Mouse (Mus musculus): ENCODE measurements around the gene Trmt10c. TPM values are rescaled to one million over a fixed set of nuclear protein-coding genes. Genes with fewer than 3 reads are reported as not detected.
"Not testable (repeated sequence)": the region's sequence is repeated elsewhere in the genome, so short reads cannot be mapped to it uniquely, and the experiment has no call there.

Trmt10c gene
- polyA plus RNA-seq, 1 experiment: 9.1 TPM

- DNase-seq (ENCODE audit: low spot score): not testable (repeated sequence)
These were observed 10.4 kb upstream of the Trmt10c start, which contains the start of gene Senp7 for GRCm38 (mm10) chr16:56048038-56048437. TSS of gene Senp7 (plus strand) at chr16:56048338.

GRCm38 (mm10) chr16:56038090-56038489 lies 471 bp upstream of the Trmt10c start:
- DNase-seq (ENCODE audit: low spot score): no peak

- DNase-seq (ENCODE audit: low spot score): no peak
These were observed 1.1 kb downstream of the Trmt10c start for GRCm38 (mm10) chr16:56036501-56036900.

GRCm38 (mm10) chr16:56034566-56034965 lies 3.1 kb downstream of the Trmt10c start:
- DNase-seq (ENCODE audit: low spot score): no peak

- peak; percentile 94 for DNase-seq (ENCODE audit: low spot score)
These were observed 7.9 kb downstream of the Trmt10c start, which contains the start of gene Pcnp for GRCm38 (mm10) chr16:56029661-56030082. TSS of gene Pcnp (minus strand) at chr16:56029739.

- DNase-seq (ENCODE audit: low spot score): peak; percentile 82
These were observed 8.7 kb downstream of the Trmt10c start for GRCm38 (mm10) chr16:56028722-56029551.

GRCm38 (mm10) chr16:56027854-56028629 lies 9.6 kb downstream of the Trmt10c start:
- no peak for DNase-seq (ENCODE audit: low spot score)

GRCm38 (mm10) chr16:56019660-56020059 lies 18.0 kb downstream of the Trmt10c start:
- DNase-seq (ENCODE audit: low spot score): no peak

GRCm38 (mm10) chr16:56014076-56014475 lies 23.5 kb downstream of the Trmt10c start:
- no peak for DNase-seq (ENCODE audit: low spot score)

- no peak for DNase-seq (ENCODE audit: low spot score)
These were observed 24.6 kb downstream of the Trmt10c start for GRCm38 (mm10) chr16:56012789-56013743.

GRCm38 (mm10) chr16:56008862-56009261 lies 28.8 kb downstream of the Trmt10c start:
- no peak for DNase-seq (ENCODE audit: low spot score)

GRCm38 (mm10) chr16:56006798-56007197 lies 30.8 kb downstream of the Trmt10c start:
- DNase-seq (ENCODE audit: low spot score): no peak

GRCm38 (mm10) chr16:55994235-55994634 lies 43.4 kb downstream of the Trmt10c start:
- DNase-seq (ENCODE audit: low spot score): no peak

GRCm38 (mm10) chr16:55990311-55990710 lies 47.3 kb downstream of the Trmt10c start:
- DNase-seq (ENCODE audit: low spot score): no peak

GRCm38 (mm10) chr16:55986001-55986400 lies 51.6 kb downstream of the Trmt10c start:
- DNase-seq (ENCODE audit: low spot score): no peak

Other genes starting within 250 kb of the Trmt10c start
- 10.3 and 10.8 TPM in 2 replicates for gene Nfkbiz, start 198.9 kb downstream of the Trmt10c start, polyA plus RNA-seq (2012; rRNA removed)
- 3.9 and 4.4 TPM in 2 replicates for gene Nxpe3, start 142.5 kb downstream of the Trmt10c start, polyA plus RNA-seq (2012; rRNA removed)
- 3.0 and 3.7 TPM in 2 replicates for gene Cep97, start 103.0 kb downstream of the Trmt10c start, polyA plus RNA-seq (2012; rRNA removed)
- gene Rpl24, start 71.5 kb downstream of the Trmt10c start, polyA plus RNA-seq (2012; rRNA removed): 872 and 875 TPM in 2 replicates
- gene Zbtb11, start 63.9 kb downstream of the Trmt10c start, polyA plus RNA-seq (2012; rRNA removed): 11.7 and 11.8 TPM in 2 replicates
- 79.2 and 94.9 TPM in 2 replicates for gene Pcnp, start 8.1 kb downstream of the Trmt10c start, polyA plus RNA-seq (2012; rRNA removed)
- 11.7 and 12.8 TPM in 2 replicates for gene Senp7, start 10.5 kb upstream of the Trmt10c start, polyA plus RNA-seq (2012; rRNA removed)
- 0.26 and 0.28 TPM in 2 replicates for gene Impg2, start 166.5 kb upstream of the Trmt10c start, polyA plus RNA-seq (2012; rRNA removed)